Comparison of ENCODE assay signal across 8 mouse cellular contexts in the genomic region with DNA sequence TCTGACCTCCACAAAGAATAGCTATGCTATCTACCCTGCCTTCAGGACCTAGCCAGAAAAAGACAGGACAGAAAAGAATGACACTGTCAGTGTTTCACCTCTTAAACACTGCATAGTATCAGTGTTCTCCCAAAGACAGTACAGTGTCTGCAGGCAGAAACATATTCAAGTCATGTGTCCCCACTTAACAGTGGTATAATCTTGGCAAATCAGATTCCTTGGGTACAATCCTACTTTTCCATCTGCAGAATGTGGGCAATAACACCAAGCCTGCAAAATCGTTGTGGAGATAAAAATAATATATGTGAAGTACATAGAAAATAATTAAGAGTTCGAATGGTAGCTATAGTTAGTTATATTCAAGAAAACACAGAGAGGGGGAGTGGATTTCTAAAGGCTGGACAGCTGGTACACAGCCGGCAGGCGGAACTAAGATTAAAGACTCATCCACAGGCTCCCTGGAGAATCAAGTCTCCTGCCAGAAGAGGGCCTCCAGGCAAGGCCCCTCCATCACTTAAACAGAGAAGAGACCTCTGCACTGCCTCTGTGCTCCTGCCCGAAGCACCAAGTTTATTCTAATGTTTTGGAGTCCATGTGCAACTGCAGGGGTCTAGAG. TPM values are rescaled to one million over a fixed set of nuclear protein-coding genes. Genes with fewer than 3 reads are reported as not detected.
A peak's percentile ranks its signal among the peaks of the same experiment; 100 is the strongest.
DNase-seq lines count a peak whose midpoint lies in the region; TF ChIP-seq lines count a peak whose summit lies in the region.

No protein-coding gene starts in this region.

- WGBS in heart, embryonic 10.5 days: 62% methylated on average over 5 of the region's 5 CpGs
- 82% methylated on average over 5 of the region's 5 CpGs for WGBS in thymus, adult 2 months

- TF ChIP-seq POLR2A in thymus, adult 2 months (IDR thresholded peaks at IDR 0.05; ENCODE audit: control insufficient read depth, extremely low read depth, insufficient read depth, low read length, poor library complexity): no peak

- no peaks in the 10 kb centered on the region for H3K4me1 ChIP-seq in heart, embryonic 10.5 days
- no peaks in the 10 kb centered on the region for H3K4me1 ChIP-seq in thymus, adult 2 months (replicated peaks; ENCODE audit: control insufficient read depth, insufficient read depth, low read length)

- no peaks in the 10 kb centered on the region for H3K36me3 ChIP-seq in heart, embryonic 10.5 days
- no peaks in the 10 kb centered on the region for H3K36me3 ChIP-seq in thymus, adult 2 months (ENCODE audit: control insufficient read depth, insufficient read depth, low read length)

- H3K9me3 ChIP-seq in heart, embryonic 10.5 days: no peaks in the 10 kb centered on the region

- TF ChIP-seq CTCF in thymus, adult 2 months (IDR thresholded peaks at IDR 0.05; ENCODE audit: borderline replicate concordance, control insufficient read depth, extremely low read depth, insufficient read depth, low read length, poor library complexity): no peak

- H3K4me3 ChIP-seq in heart, embryonic 10.5 days: no peak overlapping the region
- H3K4me3 ChIP-seq in thymus, adult 2 months (ENCODE audit: control insufficient read depth, insufficient read depth, low read length): no peak overlapping the region

- H3K27me3 ChIP-seq in heart, embryonic 10.5 days (ENCODE audit: insufficient read depth, poor library complexity, severe bottlenecking): peaks cover 3% of the 10 kb centered on the region; the same call in 1 of the 2 replicates
- no peaks in the 10 kb centered on the region for H3K27me3 ChIP-seq in thymus, adult 2 months (ENCODE audit: control insufficient read depth, insufficient read depth, low read length)

- H3K27ac ChIP-seq in heart, embryonic 10.5 days: no peak overlapping the region
- no peak overlapping the region for H3K27ac ChIP-seq in thymus, adult 2 months (ENCODE audit: control insufficient read depth, insufficient read depth, low read length)

- peak; percentile 31 for DNase-seq in heart, adult 8-10 months (ENCODE audit: low spot score)
- DNase-seq in heart, embryonic 10.5 days (ENCODE audit: low spot score): no peak
- peak; percentile 68 to 73 for DNase-seq in cerebellum, postnatal 10 days
- DNase-seq in layer of hippocampus, adult 8-10 months (ENCODE audit: low spot score in 2 of 2): peak; percentile 51 to 56
- peak; percentile 62 to 75 for DNase-seq in right cerebral cortex, adult 2 months (ENCODE audit: low spot score in 2 of 2)
- DNase-seq in spleen, adult 18-20 months: no peak
- no peak for DNase-seq in adrenal gland, adult (ENCODE audit: inconsistent age in 2 of 2, low spot score in 1 of 2)
- DNase-seq in thymus, adult 2 months: no peak

RNA-seq across cellular contexts. Expression of a gene that starts 53.4 kb away (rescaled TPM):
- total RNA-seq in heart, adult 8-10 months (2022): 10 to 100 TPM; 70.6 to 81.5 (median 80.7) TPM
- polyA plus RNA-seq in heart, embryonic 10.5 days (2016; fragmentation: Nextera tagmentation; extraction: Ambion mirVana): 59.9 and 62.6 TPM in 2 replicates
- 10 to 100 TPM; 32.2 to 56.7 (median 45.5) TPM for total RNA-seq in layer of hippocampus, adult 8-10 months (2022)
- polyA plus RNA-seq in thymus, adult 2 months (2012; rRNA removed): 14.2 and 20.1 TPM in 2 replicates

Comparison
In these comparisons a context has a peak if more than half of its experiments do, and no peak if none do; other contexts are left out.
1. DNase-seq: peak in heart, adult 8-10 months (single experiment), cerebellum, postnatal 10 days (2 of 2), layer of hippocampus, adult 8-10 months (2 of 2) and right cerebral cortex, adult 2 months (2 of 2); none in heart, embryonic 10.5 days (single experiment), spleen, adult 18-20 months (0 of 2), adrenal gland, adult (0 of 2) and thymus, adult 2 months (single experiment).